Mouse (Mus musculus): ENCODE data around the gene Fastk. TPM values are rescaled to one million over a fixed set of nuclear protein-coding genes. Genes with fewer than 3 reads are reported as not detected.

Gene Fastk
- total and polyA plus RNA-seq, 2 experiments from 2014 or later: 223 to 368 TPM

DNA sequence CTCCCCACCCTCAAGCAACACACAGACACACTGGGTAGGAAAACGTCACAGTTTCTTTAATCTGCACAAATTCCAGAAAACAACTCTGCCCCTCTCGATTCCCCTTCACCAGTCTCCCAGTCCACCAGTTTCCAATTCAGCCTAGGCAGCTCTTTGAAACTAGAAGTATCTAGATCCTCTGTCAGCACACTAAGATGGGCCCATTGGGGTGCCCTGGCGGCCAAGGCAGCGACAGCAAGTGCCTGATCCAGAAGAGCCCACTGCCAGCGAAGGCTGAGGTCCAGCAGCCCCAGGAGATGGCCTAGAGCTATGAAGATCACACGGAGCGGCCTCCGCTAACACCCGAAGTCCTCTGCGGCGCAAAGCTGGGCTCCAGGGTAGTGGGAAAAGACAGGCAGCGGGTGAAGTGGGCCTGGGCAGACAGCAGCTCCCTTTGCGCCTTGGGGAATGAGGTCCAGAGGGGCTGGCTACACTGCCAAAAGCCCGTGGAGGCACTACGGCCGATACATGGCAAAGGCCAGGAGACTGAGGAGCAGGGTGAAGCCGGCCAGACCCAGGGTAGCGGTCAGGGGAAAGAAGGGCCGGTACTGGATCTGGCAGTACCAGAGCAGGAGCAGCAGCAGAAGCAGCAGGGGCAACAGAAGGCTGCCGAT, 467 bp upstream of the Fastk start:
- Histone ChIP-seq H3K36me3 (replicated peaks; ENCODE audit: control insufficient read depth, insufficient read depth, low read length) (peaks cover 21% of the 10 kb centered on the region), H3K4me2 (ENCODE audit: low read depth, low read length) (peak overlapping the region; percentile 73), H3K4me1 (ENCODE audit: control insufficient read depth, insufficient read depth) (peaks cover 14% of the 10 kb centered on the region), H3K9ac (replicated peaks; ENCODE audit: low read depth, low read length) (peak overlapping the region; percentile 95), H3K4me3 (ENCODE audit: low read depth, low read length) (peak overlapping the region; percentile 86), H3K27me3 (ENCODE audit: control insufficient read depth, insufficient read depth, low read length) (no peaks in the 10 kb centered on the region), H3K9me3 (replicated peaks; ENCODE audit: control insufficient read depth, low read length) (no peaks in the 10 kb centered on the region), H3K27ac (ENCODE audit: low read depth) (peak overlapping the region; percentile 99)
- no peak for DNase-seq (ENCODE audit: low spot score)
- WGBS: 49% methylated on average over 20 of the region's 20 CpGs
- no peak for TF ChIP-seq CTCF (IDR thresholded peaks at IDR 0.05; ENCODE audit: low read depth)
- TF ChIP-seq EP300 (IDR thresholded peaks at IDR 0.05; ENCODE audit: low read depth): no peak
- ATAC-seq (ENCODE audit: insufficient read depth, low read depth): no peak

DNA sequence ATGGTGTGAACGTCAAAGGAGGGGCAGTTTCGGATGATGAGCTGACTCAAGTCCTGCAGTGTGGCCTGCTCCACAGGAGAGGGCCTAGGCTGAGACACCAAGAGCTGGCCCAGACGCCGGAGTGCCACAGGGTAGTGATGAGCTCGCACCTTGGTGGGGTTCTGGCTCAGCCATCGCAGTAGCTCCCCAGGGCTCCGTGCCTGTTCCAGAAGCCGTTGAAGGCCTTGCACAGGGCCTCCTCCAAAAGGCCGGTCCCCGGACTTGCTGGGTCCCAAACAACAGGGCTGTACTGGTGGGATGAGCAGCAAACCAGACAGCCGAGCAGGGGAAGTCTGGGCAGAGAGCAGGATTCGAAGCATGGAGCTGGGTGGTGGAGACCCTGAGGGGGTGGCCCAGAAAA, 1.2 kb downstream of the Fastk start:
- TF ChIP-seq EP300 (IDR thresholded peaks at IDR 0.05; ENCODE audit: low read depth): no peak
- TF ChIP-seq CTCF (IDR thresholded peaks at IDR 0.05; ENCODE audit: low read depth): no peak
- WGBS: 69% methylated on average over 12 of the region's 12 CpGs
- Histone ChIP-seq H3K36me3 (replicated peaks; ENCODE audit: control insufficient read depth, insufficient read depth, low read length) (peaks cover 37% of the 10 kb centered on the region), H3K27me3 (ENCODE audit: control insufficient read depth, insufficient read depth, low read length) (no peaks in the 10 kb centered on the region), H3K4me2 (ENCODE audit: low read depth, low read length) (peak overlapping the region; percentile 73), H3K27ac (ENCODE audit: low read depth) (peak overlapping the region; percentile 99), H3K9ac (replicated peaks; ENCODE audit: low read depth, low read length) (peak overlapping the region; percentile 95), H3K4me3 (ENCODE audit: low read depth, low read length) (peak overlapping the region; percentile 86), H3K9me3 (replicated peaks; ENCODE audit: control insufficient read depth, low read length) (no peaks in the 10 kb centered on the region), H3K4me1 (ENCODE audit: control insufficient read depth, insufficient read depth) (peaks cover 14% of the 10 kb centered on the region)
- DNase-seq (ENCODE audit: low spot score): no peak
- no peak for ATAC-seq (ENCODE audit: insufficient read depth, low read depth)

DNA sequence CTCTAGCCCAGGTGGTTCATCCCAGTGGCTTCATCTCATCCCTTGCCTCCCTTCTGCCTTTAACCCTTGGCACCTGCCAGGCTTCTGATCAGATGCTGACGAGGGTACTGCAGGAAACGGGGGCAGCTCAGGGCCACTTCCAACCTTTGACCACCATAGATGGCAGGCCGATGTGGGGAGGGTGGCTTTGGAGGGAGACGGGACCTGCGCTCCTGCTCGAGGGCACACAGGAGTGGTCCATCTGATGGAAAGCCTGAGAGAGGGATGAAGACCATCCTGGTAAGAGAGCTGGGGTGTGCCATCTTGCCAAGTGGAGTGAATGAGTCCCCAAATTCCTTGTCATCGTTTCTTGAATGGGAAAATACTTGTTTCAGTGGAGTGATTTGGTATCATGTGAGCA, 1.9 kb downstream of the Fastk start:
- Histone ChIP-seq H3K36me3 (replicated peaks; ENCODE audit: control insufficient read depth, insufficient read depth, low read length) (peaks cover 43% of the 10 kb centered on the region), H3K4me3 (ENCODE audit: low read depth, low read length) (no peak overlapping the region), H3K27me3 (ENCODE audit: control insufficient read depth, insufficient read depth, low read length) (no peaks in the 10 kb centered on the region), H3K4me2 (ENCODE audit: low read depth, low read length) (no peak overlapping the region), H3K4me1 (ENCODE audit: control insufficient read depth, insufficient read depth) (peaks cover 14% of the 10 kb centered on the region), H3K27ac (ENCODE audit: low read depth) (no peak overlapping the region), H3K9ac (replicated peaks; ENCODE audit: low read depth, low read length) (no peak overlapping the region), H3K9me3 (replicated peaks; ENCODE audit: control insufficient read depth, low read length) (no peaks in the 10 kb centered on the region)
- TF ChIP-seq CTCF (IDR thresholded peaks at IDR 0.05; ENCODE audit: low read depth) (no peak), EP300 (IDR thresholded peaks at IDR 0.05; ENCODE audit: low read depth) (no peak)
- DNase-seq (ENCODE audit: low spot score) (no peak), ATAC-seq (ENCODE audit: insufficient read depth, low read depth) (no peak)
- WGBS: 87% methylated on average over 7 of the region's 7 CpGs

DNA sequence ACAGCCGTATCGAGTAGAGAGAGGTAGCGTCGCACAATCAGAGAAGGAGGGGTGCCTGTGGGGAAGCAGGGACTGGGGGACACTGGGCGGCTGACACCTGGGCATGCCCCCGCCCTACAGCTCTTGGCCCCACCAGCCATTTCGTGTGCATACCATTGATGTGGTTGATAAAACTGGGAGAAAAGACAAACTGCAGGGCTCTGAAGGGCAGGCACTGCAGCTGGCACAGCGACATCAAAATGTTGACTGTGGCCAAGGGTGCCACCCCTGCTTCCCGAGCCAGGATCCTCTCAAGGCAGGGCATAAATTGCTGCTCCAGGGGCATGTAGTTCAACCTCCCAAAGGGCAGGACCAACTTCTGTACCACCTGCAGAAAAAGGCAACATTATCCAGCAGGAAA, 3.1 kb downstream of the Fastk start:
- no peak for DNase-seq (ENCODE audit: low spot score)
- peaks cover 10% of the 10 kb centered on the region; the same call in 1 of the 2 replicates for H3K4me1 ChIP-seq (ENCODE audit: control insufficient read depth, insufficient read depth)
- H3K27ac ChIP-seq (ENCODE audit: low read depth): no peak overlapping the region
- peaks cover 53% of the 10 kb centered on the region for H3K36me3 ChIP-seq (replicated peaks; ENCODE audit: control insufficient read depth, insufficient read depth, low read length)
- TF ChIP-seq EP300 (IDR thresholded peaks at IDR 0.05; ENCODE audit: low read depth) (no peak), CTCF (IDR thresholded peaks at IDR 0.05; ENCODE audit: low read depth) (no peak)
- no peak overlapping the region for H3K4me2 ChIP-seq (ENCODE audit: low read depth, low read length)
- no peaks in the 10 kb centered on the region for H3K27me3 ChIP-seq (ENCODE audit: control insufficient read depth, insufficient read depth, low read length)
- 74% methylated on average over 9 of the region's 9 CpGs for WGBS
- no peaks in the 10 kb centered on the region for H3K9me3 ChIP-seq (replicated peaks; ENCODE audit: control insufficient read depth, low read length)
- ATAC-seq (ENCODE audit: insufficient read depth, low read depth): no peak
- H3K9ac ChIP-seq (replicated peaks; ENCODE audit: low read depth, low read length): no peak overlapping the region
- H3K4me3 ChIP-seq (ENCODE audit: low read depth, low read length): no peak overlapping the region

DNA sequence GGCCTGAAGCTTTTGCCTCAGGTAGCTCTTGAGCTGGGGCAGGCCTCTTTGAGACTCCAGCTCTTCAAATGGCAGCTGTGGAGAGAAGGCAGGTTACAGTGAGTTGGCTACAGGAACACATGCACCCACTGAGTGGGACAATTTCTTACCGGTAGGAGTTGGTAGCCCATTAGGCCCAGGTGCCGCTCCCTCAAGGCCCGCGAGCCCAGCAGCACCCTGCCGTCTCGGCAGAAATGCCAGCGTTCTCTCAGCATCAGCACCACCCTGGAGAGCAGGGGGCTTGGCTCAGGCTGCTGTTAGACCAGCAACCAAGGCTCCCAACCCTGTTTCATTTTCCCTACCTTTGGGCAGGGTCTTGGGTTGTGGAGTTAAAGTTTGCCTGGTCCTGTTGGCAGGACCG, 3.9 kb downstream of the Fastk start:
- DNase-seq (ENCODE audit: low spot score) (no peak), ATAC-seq (ENCODE audit: insufficient read depth, low read depth) (no peak)
- Histone ChIP-seq H3K9me3 (replicated peaks; ENCODE audit: control insufficient read depth, low read length) (no peaks in the 10 kb centered on the region), H3K27me3 (ENCODE audit: control insufficient read depth, insufficient read depth, low read length) (no peaks in the 10 kb centered on the region), H3K36me3 (replicated peaks; ENCODE audit: control insufficient read depth, insufficient read depth, low read length) (peaks cover 60% of the 10 kb centered on the region), H3K4me2 (ENCODE audit: low read depth, low read length) (no peak overlapping the region), H3K4me1 (ENCODE audit: control insufficient read depth, insufficient read depth) (peaks cover 10% of the 10 kb centered on the region; the same call in 1 of the 2 replicates), H3K27ac (ENCODE audit: low read depth) (no peak overlapping the region), H3K9ac (replicated peaks; ENCODE audit: low read depth, low read length) (no peak overlapping the region), H3K4me3 (ENCODE audit: low read depth, low read length) (no peak overlapping the region)
- 83% methylated on average over 8 of the region's 8 CpGs for WGBS
- TF ChIP-seq EP300 (IDR thresholded peaks at IDR 0.05; ENCODE audit: low read depth): no peak
- no peak for TF ChIP-seq CTCF (IDR thresholded peaks at IDR 0.05; ENCODE audit: low read depth)

DNA sequence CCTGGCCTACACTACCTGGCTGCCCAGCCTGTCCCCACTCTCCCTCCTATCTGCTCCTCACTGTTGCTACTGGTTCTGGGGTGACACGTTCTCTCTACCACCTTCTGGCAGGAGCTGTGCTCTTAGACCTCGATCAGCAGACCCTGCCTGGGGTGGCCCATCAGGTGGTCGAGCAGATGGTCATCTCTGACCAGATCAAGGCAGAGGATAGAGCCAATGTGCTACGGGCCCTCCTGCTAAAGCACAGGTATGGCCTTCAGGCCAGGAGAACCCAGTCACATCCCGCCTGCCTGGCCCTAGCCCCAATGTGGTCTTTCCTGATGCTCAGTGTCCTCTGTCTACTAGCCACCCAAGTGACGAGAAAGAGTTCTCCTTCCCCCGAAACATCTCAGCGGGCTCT, 11.1 kb downstream of the Fastk start:
- no peak for TF ChIP-seq EP300 (IDR thresholded peaks at IDR 0.05; ENCODE audit: low read depth)
- no peak for TF ChIP-seq CTCF (IDR thresholded peaks at IDR 0.05; ENCODE audit: low read depth)
- H3K27ac ChIP-seq (ENCODE audit: low read depth): peak overlapping the region; percentile 22
- no peak overlapping the region for H3K4me3 ChIP-seq (ENCODE audit: low read depth, low read length)
- WGBS: 84% methylated on average over 8 of the region's 8 CpGs
- ATAC-seq (ENCODE audit: insufficient read depth, low read depth) (no peak), DNase-seq (ENCODE audit: low spot score) (no peak)
- no peak overlapping the region for H3K4me2 ChIP-seq (ENCODE audit: low read depth, low read length)
- no peaks in the 10 kb centered on the region for H3K4me1 ChIP-seq (ENCODE audit: control insufficient read depth, insufficient read depth)
- H3K9ac ChIP-seq (replicated peaks; ENCODE audit: low read depth, low read length): no peak overlapping the region
- H3K36me3 ChIP-seq (replicated peaks; ENCODE audit: control insufficient read depth, insufficient read depth, low read length): peaks cover 91% of the 10 kb centered on the region
- no peaks in the 10 kb centered on the region for H3K27me3 ChIP-seq (ENCODE audit: control insufficient read depth, insufficient read depth, low read length)
- no peaks in the 10 kb centered on the region for H3K9me3 ChIP-seq (replicated peaks; ENCODE audit: control insufficient read depth, low read length)

Data from heart, postnatal 0 days (tissue).